Comparison of ENCODE assay signal across 16 mouse cellular contexts in the genomic region with DNA sequence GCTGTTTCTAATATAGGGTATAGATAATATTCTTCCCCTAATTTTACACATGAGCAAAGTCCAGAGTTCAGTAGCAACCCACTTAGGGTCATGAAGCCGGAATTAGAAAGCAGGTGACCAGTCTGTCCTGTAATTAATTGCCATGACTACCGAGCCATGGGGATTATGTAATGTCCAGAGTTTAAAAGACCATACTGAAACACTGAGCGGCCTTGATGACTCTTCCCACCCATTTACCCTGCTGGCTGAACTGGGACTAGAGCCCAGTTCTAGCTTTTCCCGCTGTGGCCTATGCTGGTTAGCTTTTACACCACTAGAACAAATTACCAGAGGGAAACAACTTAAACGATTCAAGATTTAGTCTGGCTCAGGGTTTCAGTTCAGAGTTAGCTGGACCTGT.
DNase-seq lines count a peak whose midpoint lies in the region; ATAC-seq lines count a peak whose summit lies in the region.
"Had no signal": no experiment of that assay in that cellular context is flagged by ENCODE, and none has a peak within 500 bp of the region (broad histone marks: within the 10 kb centered on the region; RNA-seq: fewer than 3 reads in every experiment).

No protein-coding gene starts in this region.

- H3K9ac ChIP-seq in intestine, embryonic 16.5 days (ENCODE audit: low read depth, low read length): no peak overlapping the region
- H3K9ac ChIP-seq: forebrain, embryonic 13.5 days; hindbrain, embryonic 15.5 days; limb, embryonic 15.5 days; neural tube, embryonic 15.5 days had no signal

- peak; percentile 36 for DNase-seq in lung, postnatal 36 days
- no peak for DNase-seq in lung, postnatal 4 days
- peak; percentile 48 for DNase-seq in cerebellum, adult 11-12 months
- DNase-seq in skeletal muscle tissue, adult 2 months (ENCODE audit: low read depth, low spot score): peak; percentile 13
- no peak for DNase-seq in ovary, adult 18-20 months (ENCODE audit: low spot score)
- DNase-seq in left cerebral cortex, adult 9 months (ENCODE audit: low spot score in 2 of 2): no peak
- DNase-seq: gastrocnemius, postnatal 36 days; lung, postnatal 10 days; midbrain, embryonic 14.5 days; right cerebral cortex, postnatal 4 days had no signal

- H3K4me2 ChIP-seq in intestine, embryonic 16.5 days (ENCODE audit: low read depth, low read length): no peak overlapping the region
- H3K4me2 ChIP-seq: forebrain, embryonic 13.5 days; hindbrain, embryonic 15.5 days; limb, embryonic 15.5 days; neural tube, embryonic 15.5 days had no signal

- no peaks in the 10 kb centered on the region for H3K9me3 ChIP-seq in intestine, embryonic 16.5 days (ENCODE audit: control insufficient read depth, low read length)
- H3K9me3 ChIP-seq: forebrain, embryonic 13.5 days; hindbrain, embryonic 15.5 days; limb, embryonic 15.5 days; neural tube, embryonic 15.5 days had no signal

- H3K4me3 ChIP-seq in intestine, embryonic 16.5 days (ENCODE audit: low read length): no peak overlapping the region
- H3K4me3 ChIP-seq: forebrain, embryonic 13.5 days; hindbrain, embryonic 15.5 days; limb, embryonic 15.5 days; neural tube, embryonic 15.5 days had no signal

- no peaks in the 10 kb centered on the region for H3K36me3 ChIP-seq in intestine, embryonic 16.5 days (ENCODE audit: control insufficient read depth, insufficient read depth, low read length)
- H3K36me3 ChIP-seq: hindbrain, embryonic 15.5 days; limb, embryonic 15.5 days; neural tube, embryonic 15.5 days had no signal

- no peaks in the 10 kb centered on the region for H3K27me3 ChIP-seq in intestine, embryonic 16.5 days (replicated peaks; ENCODE audit: control insufficient read depth, insufficient read depth, low read length)
- H3K27me3 ChIP-seq: CH12.LX; forebrain, embryonic 13.5 days; hindbrain, embryonic 15.5 days; limb, embryonic 15.5 days; neural tube, embryonic 15.5 days had no signal

- no peaks in the 10 kb centered on the region for H3K4me1 ChIP-seq in intestine, embryonic 16.5 days (ENCODE audit: control insufficient read depth, insufficient read depth, low read length)

- H3K27ac ChIP-seq in intestine, embryonic 16.5 days (ENCODE audit: low read length): no peak overlapping the region
- H3K27ac ChIP-seq: forebrain, embryonic 13.5 days; hindbrain, embryonic 15.5 days; limb, embryonic 15.5 days; neural tube, embryonic 15.5 days had no signal

- WGBS in intestine, embryonic 16.5 days: 64% methylated on average over 5 of the region's 5 CpGs

- ATAC-seq in intestine, embryonic 16.5 days: peak; percentile 78
- ATAC-seq: forebrain, embryonic 13.5 days had no signal

Comparison
In these comparisons a context has a peak if more than half of its experiments do, and no peak if none do; other contexts are left out.
1. DNase-seq: peak in lung, postnatal 36 days (single experiment), cerebellum, adult 11-12 months (single experiment) and skeletal muscle tissue, adult 2 months (single experiment); none in lung, postnatal 4 days (0 of 2), ovary, adult 18-20 months (single experiment) and left cerebral cortex, adult 9 months (0 of 2).